Mouse (Mus musculus): Measurements from ENCODE around the gene Fgfr2.
A peak's percentile ranks its signal among the peaks of the same experiment; 100 is the strongest.

Gene Fgfr2

GRCm38 (mm10) chr7:132824346-132825022 lies 298.7 kb downstream of the Fgfr2 start:
- no peak for DNase-seq (ENCODE audit: low read depth, low spot score)

- no peak for DNase-seq (ENCODE audit: low read depth, low spot score)
Measured at GRCm38 (mm10) chr7:132823832-132824231, 299.3 kb downstream of the Fgfr2 start.

- no peak for DNase-seq (ENCODE audit: low read depth, low spot score)
Measured at GRCm38 (mm10) chr7:132820692-132821091, 302.5 kb downstream of the Fgfr2 start.

GRCm38 (mm10) chr7:132817056-132817455 lies 306.1 kb downstream of the Fgfr2 start:
- DNase-seq (ENCODE audit: low read depth, low spot score): no peak

- DNase-seq (ENCODE audit: low read depth, low spot score): no peak
Measured at GRCm38 (mm10) chr7:132816528-132816927, 306.6 kb downstream of the Fgfr2 start.

- no peak for DNase-seq (ENCODE audit: low read depth, low spot score)
Measured at GRCm38 (mm10) chr7:132815081-132815480, 308.1 kb downstream of the Fgfr2 start.

GRCm38 (mm10) chr7:132814089-132814450 lies 309.1 kb downstream of the Fgfr2 start:
- DNase-seq (ENCODE audit: low read depth, low spot score): no peak

GRCm38 (mm10) chr7:132813416-132814088 lies 309.6 kb downstream of the Fgfr2 start, which contains the start of gene Fam53b:
TSS of gene Fam53b (minus strand) at chr7:132813886.
- no peak for DNase-seq (ENCODE audit: low read depth, low spot score)

- no peak for DNase-seq (ENCODE audit: low read depth, low spot score)
Measured at GRCm38 (mm10) chr7:132812619-132813415, 310.3 kb downstream of the Fgfr2 start.

- DNase-seq (ENCODE audit: low read depth, low spot score): no peak
Measured at GRCm38 (mm10) chr7:132811716-132812618, 311.2 kb downstream of the Fgfr2 start.

- DNase-seq (ENCODE audit: low read depth, low spot score): peak; percentile 92
Measured at GRCm38 (mm10) chr7:132810879-132811278, 312.3 kb downstream of the Fgfr2 start.

- peak; percentile 86 for DNase-seq (ENCODE audit: low read depth, low spot score)
Measured at GRCm38 (mm10) chr7:132810368-132810767, 312.8 kb downstream of the Fgfr2 start.

GRCm38 (mm10) chr7:132809721-132810120 lies 313.4 kb downstream of the Fgfr2 start:
- DNase-seq (ENCODE audit: low read depth, low spot score): no peak

- no peak for DNase-seq (ENCODE audit: low read depth, low spot score)
Measured at GRCm38 (mm10) chr7:132808841-132809682, 314.1 kb downstream of the Fgfr2 start.

- DNase-seq (ENCODE audit: low read depth, low spot score): peak; percentile 88
Measured at GRCm38 (mm10) chr7:132808051-132808796, 314.9 kb downstream of the Fgfr2 start.

- no peak for DNase-seq (ENCODE audit: low read depth, low spot score)
Measured at GRCm38 (mm10) chr7:132806926-132807857, 316.0 kb downstream of the Fgfr2 start.

GRCm38 (mm10) chr7:132806286-132806685 lies 316.9 kb downstream of the Fgfr2 start:
- no peak for DNase-seq (ENCODE audit: low read depth, low spot score)

- DNase-seq (ENCODE audit: low read depth, low spot score): no peak
Measured at GRCm38 (mm10) chr7:132804951-132805350, 318.2 kb downstream of the Fgfr2 start.

GRCm38 (mm10) chr7:132804461-132804860 lies 318.7 kb downstream of the Fgfr2 start:
- DNase-seq (ENCODE audit: low read depth, low spot score): no peak
